Mouse (Mus musculus) neural tube, embryonic 11.5 days (tissue): ENCODE data around the gene Nepn. TPM values are rescaled to one million over a fixed set of nuclear protein-coding genes. Genes with fewer than 3 reads are reported as not detected.

Source experiments
- ATAC-seq: fragments of 200-750 bp; cut with Nextera tagmentation; 2 replicates; pipeline ENCODE4 v1.8.0; 2017; ENCODE audit warnings: moderate number of reproducible peaks, mild to moderate bottlenecking, moderate TSS enrichment, moderate library complexity; ENCODE audit not compliant: insufficient read depth, low FRiP score, low TSS enrichment
- DNase-seq: peaks from one replicate; pipeline ENCODE4 v3.0.0-alpha.2; 2015; ENCODE audit warnings: low spot score
- H3K27ac ChIP-seq: fragments of 300-500 bp; sonication (generic); 2 replicates; pipeline ENCODE4 v1.5.1; 2014; ENCODE audit warnings: low read depth, mild to moderate bottlenecking, low read length
- H3K27me3 ChIP-seq: fragments of 300-500 bp; sonication (generic); 2 replicates; pipeline ENCODE4 v1.6.1; 2014; ENCODE audit warnings: mild to moderate bottlenecking, low read length, mixed read lengths; ENCODE audit not compliant: control insufficient read depth, insufficient read depth
- H3K36me3 ChIP-seq: fragments of 300-500 bp; sonication (generic); 2 replicates; pipeline ENCODE4 v1.6.1; 2014; ENCODE audit warnings: mild to moderate bottlenecking, low read length, moderate library complexity, mixed read lengths; ENCODE audit not compliant: control insufficient read depth, insufficient read depth
- H3K4me1 ChIP-seq: fragments of 300-500 bp; sonication (generic); 2 replicates; pipeline ENCODE4 v1.6.1; 2014; ENCODE audit warnings: low read length, mixed read lengths; ENCODE audit not compliant: control insufficient read depth, insufficient read depth
- H3K4me2 ChIP-seq: fragments of 300-500 bp; sonication (generic); 2 replicates; pipeline ENCODE4 v1.6.1; 2014; ENCODE audit warnings: low read depth, mild to moderate bottlenecking, moderate library complexity
- H3K4me3 ChIP-seq: fragments of 300-500 bp; sonication (generic); 2 replicates; pipeline ENCODE4 v1.5.1; 2014; ENCODE audit warnings: low read depth, low read length
- H3K9ac ChIP-seq: fragments of 300-500 bp; sonication (generic); 2 replicates; pipeline ENCODE4 v1.6.1; 2014; ENCODE audit warnings: mild to moderate bottlenecking, low read length
- H3K9me3 ChIP-seq: fragments of 300-500 bp; sonication (generic); 2 replicates; pipeline ENCODE4 v1.6.1; 2016; ENCODE audit warnings: low read length; ENCODE audit not compliant: control insufficient read depth
- WGBS: fragments of 180-500 bp; shearing (Covaris S2); extraction: QIAGEN DNeasy Blood & Tissue Kit; methylation state at CpG from one replicate; pipeline ENCODE4 v1.1.7; 2014; 5-methylcytosine and 5-hydroxymethylcytosine counted together
- polyA plus RNA-seq: library from polyadenylated mRNA; unstranded; fragments of >200 nt; fragmentation: Nextera tagmentation; extraction: Ambion mirVana; gene quantifications from 2 replicates; pipeline ENCODE4 v1.2.1, GENCODE M21; 2014

Nepn gene
- polyA plus RNA-seq, 1 experiment from 2014 or later = not detected

DNA sequence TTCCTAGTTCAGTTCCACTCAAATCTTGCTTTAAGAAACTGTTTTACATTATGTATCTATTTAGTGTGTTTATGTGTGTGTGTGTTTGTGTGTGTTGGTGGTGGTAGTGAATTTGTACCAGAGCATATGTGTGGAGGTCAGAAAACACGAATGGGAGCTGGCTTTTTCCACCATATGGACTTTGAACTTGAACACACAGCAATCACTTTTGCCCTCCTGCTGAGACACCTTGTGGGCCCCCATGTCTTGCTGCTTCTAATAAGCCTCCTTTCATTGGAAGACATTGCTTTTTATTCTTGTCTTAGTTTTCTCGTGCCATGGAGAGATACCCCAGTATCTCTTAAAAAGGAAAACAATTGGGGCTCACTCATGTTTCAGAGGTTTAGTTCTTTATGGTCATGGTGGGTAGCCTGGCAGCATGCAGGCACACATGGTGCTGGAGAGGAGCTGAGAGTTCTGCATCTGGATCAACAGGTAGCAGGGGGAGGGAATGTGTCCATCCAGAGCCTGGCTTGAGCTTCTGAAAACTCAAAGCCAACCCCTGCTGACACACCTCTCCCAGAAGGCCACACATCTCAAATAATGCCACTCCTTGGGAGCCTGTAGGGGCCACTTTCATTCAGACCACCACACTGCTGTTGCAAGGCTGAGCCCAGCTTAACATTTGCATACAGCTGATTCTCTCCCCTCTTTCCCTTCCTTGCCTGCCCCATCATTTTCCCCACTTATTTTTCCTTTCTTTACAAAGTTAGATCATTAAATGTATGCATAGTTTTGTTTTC is 39.1 kb downstream of the Nepn start:
- H3K36me3 ChIP-seq = no peaks in the 10 kb centered on the region
- DNase-seq = no peak
- H3K9me3 ChIP-seq = no peaks in the 10 kb centered on the region
- H3K4me3 ChIP-seq = no peak overlapping the region
- no peak overlapping the region for H3K9ac ChIP-seq
- H3K4me2 ChIP-seq = no peak overlapping the region
- H3K27ac ChIP-seq = no peak overlapping the region
- no peaks in the 10 kb centered on the region for H3K4me1 ChIP-seq
- 51% methylated on average over 2 of the region's 2 CpGs for whole genome bisulfite sequencing
- ATAC-seq = peak; percentile 35; the same call in 1 of the 2 replicates
- H3K27me3 ChIP-seq = no peaks in the 10 kb centered on the region

GRCm38 (mm10) chr10:52430953-52431352 is 42.2 kb downstream of the Nepn start:
- Histone ChIP-seq H3K27me3 (no peaks in the 10 kb centered on the region), H3K4me1 (no peaks in the 10 kb centered on the region), H3K4me3 (no peak overlapping the region), H3K27ac (no peak overlapping the region), H3K36me3 (no peaks in the 10 kb centered on the region; the same call in 1 of the 2 replicates), H3K4me2 (no peak overlapping the region), H3K9me3 (no peaks in the 10 kb centered on the region), H3K9ac (no peak overlapping the region)
- WGBS = 100% methylated on average over 1 of the region's 1 CpGs
- DNase-seq = no peak
- ATAC-seq = no peak

GRCm38 (mm10) chr10:52434836-52435235 is 46.1 kb downstream of the Nepn start:
- Histone ChIP-seq H3K9ac (no peak overlapping the region), H3K27ac (no peak overlapping the region), H3K4me2 (no peak overlapping the region), H3K36me3 (peaks cover 6% of the 10 kb centered on the region), H3K9me3 (no peaks in the 10 kb centered on the region), H3K4me1 (no peaks in the 10 kb centered on the region), H3K4me3 (no peak overlapping the region), H3K27me3 (no peaks in the 10 kb centered on the region)
- DNase-seq (no peak), ATAC-seq (no peak)
- 94% methylated on average over 8 of the region's 8 CpGs for WGBS

Other genes starting within 250 kb of the Nepn start
- not detected in 2 replicates for gene Ros1, start 193.7 kb upstream of the Nepn start, polyA plus RNA-seq
- gene Dcbld1, start 155.4 kb upstream of the Nepn start, polyA plus RNA-seq = 24.8 and 26.4 TPM in 2 replicates
- not detected in 2 replicates for gene Gm26741, start 30.2 kb upstream of the Nepn start, polyA plus RNA-seq
- gene Gopc, start 6.8 kb upstream of the Nepn start, polyA plus RNA-seq = 21.6 and 21.7 TPM in 2 replicates
- 14.4 and 15.7 TPM in 2 replicates for gene Nus1, start 28.6 kb downstream of the Nepn start, polyA plus RNA-seq